Mouse (Mus musculus) forebrain, postnatal 0 days (tissue): ENCODE results near the gene Pik3cd. TPM values are rescaled to one million over a fixed set of nuclear protein-coding genes. Genes with fewer than 3 reads are reported as not detected.

Experiments used
- ATAC-seq: fragments of 200-750 bp; cut with Nextera tagmentation; 2 replicates; pipeline ENCODE4 v1.8.0; 2017; ENCODE audit warnings: mild to moderate bottlenecking, moderate library complexity
- DNase-seq: peaks from one replicate; pipeline ENCODE4 v3.0.0-alpha.2; 2015
- H3K27ac ChIP-seq: fragments of 300-500 bp; sonication (generic); 2 replicates; pipeline ENCODE4 v1.5.1; 2014; ENCODE audit warnings: low read depth, mild to moderate bottlenecking, antibody characterized with exemption, low read length, moderate library complexity, mixed read lengths
- H3K27me3 ChIP-seq: fragments of 300-500 bp; sonication (generic); 2 replicates; pipeline ENCODE4 v1.6.1; 2014; ENCODE audit warnings: mild to moderate bottlenecking, low read length, mixed read lengths; ENCODE audit not compliant: insufficient read depth
- H3K36me3 ChIP-seq: fragments of 300-500 bp; sonication (generic); 2 replicates; pipeline ENCODE4 v1.6.1; 2014; ENCODE audit warnings: mild to moderate bottlenecking, moderate library complexity; ENCODE audit not compliant: insufficient read depth
- H3K4me1 ChIP-seq: fragments of 300-500 bp; sonication (generic); 2 replicates; pipeline ENCODE4 v1.6.1; 2014; ENCODE audit warnings: antibody characterized with exemption; ENCODE audit not compliant: insufficient read depth
- H3K4me2 ChIP-seq: fragments of 300-500 bp; sonication (generic); 2 replicates; pipeline ENCODE4 v1.6.1; 2014; ENCODE audit warnings: low read depth, mild to moderate bottlenecking, moderate library complexity
- H3K4me3 ChIP-seq: fragments of 300-500 bp; sonication (generic); 2 replicates; pipeline ENCODE4 v1.5.1; 2014; ENCODE audit warnings: low read depth, low read length, mixed read lengths
- H3K9ac ChIP-seq: fragments of 300-500 bp; sonication (generic); 2 replicates; pipeline ENCODE4 v1.6.1; 2014; ENCODE audit warnings: mild to moderate bottlenecking
- H3K9me3 ChIP-seq: fragments of 300-500 bp; sonication (generic); 2 replicates; pipeline ENCODE4 v1.6.1; 2016; ENCODE audit warnings: low read length
- CTCF ChIP-seq: sonication (generic); IDR thresholded peaks from 2 replicates; pipeline ENCODE4 v1.5.1; 2016; ENCODE audit warnings: antibody characterized with exemption, control low read depth, low read depth
- WGBS: fragments of 180-500 bp; shearing (Covaris S2); extraction: QIAGEN DNeasy Blood & Tissue Kit; methylation state at CpG from one replicate; pipeline ENCODE4 v1.1.7; 2014; 5-methylcytosine and 5-hydroxymethylcytosine counted together
- microRNA-seq, 2 experiments: library from miRNA; unstranded; fragments of <30 nt; microRNA quantifications; one replicate each; pipeline ENCODE4; 2016
- polyA plus RNA-seq: library from polyadenylated mRNA; unstranded; fragments of >200 nt; fragmentation: Nextera tagmentation; extraction: Ambion mirVana; gene quantifications from 2 replicates; pipeline ENCODE4 v1.2.1, GENCODE M21; 2015
- total RNA-seq: library from RNA; depleted of rRNA; stranded (reverse); fragments of >200 nt; gene quantifications from 2 replicates; pipeline ENCODE4 v1.2.3, GENCODE M21; 2014; rRNA removed

Gene Pik3cd
- total and polyA plus RNA-seq, 2 experiments from 2014 or later: 11.7 to 17.0 TPM

DNA sequence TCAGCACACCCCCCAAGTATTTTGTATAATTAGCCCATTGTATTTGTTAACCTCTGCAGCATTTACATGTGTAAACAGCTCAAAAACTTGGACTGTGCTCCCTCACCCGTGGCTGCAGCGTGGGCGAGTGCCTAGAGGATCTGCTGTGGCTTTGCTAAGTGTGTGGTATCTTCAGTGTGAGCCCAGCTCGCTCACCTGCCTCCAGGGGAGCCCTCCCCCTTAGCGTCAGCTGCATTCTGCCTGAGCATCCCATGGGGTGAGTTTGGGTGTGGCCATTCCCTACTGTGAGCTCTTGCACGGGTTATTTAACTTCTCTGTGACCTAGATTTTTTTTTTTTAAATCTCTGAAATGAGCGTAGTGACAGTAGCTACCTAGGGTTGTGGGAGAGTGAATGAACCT lies 100.1 kb downstream of the Pik3cd start:
- Histone ChIP-seq H3K9me3 (no peaks in the 10 kb centered on the region), H3K4me3 (no peak overlapping the region), H3K27me3 (no peaks in the 10 kb centered on the region), H3K9ac (no peak overlapping the region), H3K4me1 (no peaks in the 10 kb centered on the region), H3K27ac (no peak overlapping the region), H3K4me2 (no peak overlapping the region), H3K36me3 (no peaks in the 10 kb centered on the region)
- no peak for ATAC-seq
- no peak for DNase-seq
- 31% methylated on average over 7 of the region's 7 CpGs for WGBS
- TF ChIP-seq CTCF: no peak

- Histone ChIP-seq H3K4me1 (no peaks in the 10 kb centered on the region), H3K4me3 (no peak overlapping the region), H3K36me3 (no peaks in the 10 kb centered on the region), H3K4me2 (no peak overlapping the region), H3K27ac (no peak overlapping the region), H3K9me3 (no peaks in the 10 kb centered on the region), H3K9ac (no peak overlapping the region), H3K27me3 (no peaks in the 10 kb centered on the region)
- 18% methylated on average over 4 of the region's 4 CpGs for WGBS
- TF ChIP-seq CTCF: no peak
- ATAC-seq: no peak
- DNase-seq: no peak
Observed at GRCm38 (mm10) chr4:149601484-149601883, 100.9 kb downstream of the Pik3cd start.

DNA sequence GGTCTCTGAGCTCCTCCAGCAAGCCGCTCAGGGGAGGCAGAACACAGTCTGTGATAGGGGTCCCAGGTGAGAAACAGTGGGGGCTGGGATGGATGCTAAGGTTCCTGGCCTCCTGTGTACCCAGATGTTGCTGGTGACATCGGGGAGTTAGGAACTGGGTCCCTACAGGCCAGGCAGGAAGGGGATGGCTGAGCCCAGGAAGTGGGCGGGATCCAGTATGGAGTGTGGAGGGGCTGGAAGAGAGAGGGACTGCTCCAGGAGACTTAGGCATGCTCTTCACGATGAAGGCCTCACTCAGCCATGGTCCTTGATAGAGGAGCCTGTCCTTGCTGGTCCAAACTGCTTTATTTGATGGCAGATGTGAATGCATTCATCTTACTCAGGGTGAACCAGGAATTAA lies 102.2 kb downstream of the Pik3cd start:
- Histone ChIP-seq H3K4me1 (no peaks in the 10 kb centered on the region), H3K4me3 (no peak overlapping the region), H3K4me2 (no peak overlapping the region), H3K9me3 (no peaks in the 10 kb centered on the region), H3K36me3 (no peaks in the 10 kb centered on the region), H3K27ac (no peak overlapping the region), H3K9ac (no peak overlapping the region), H3K27me3 (no peaks in the 10 kb centered on the region)
- 93% methylated on average over 4 of the region's 4 CpGs for WGBS
- no peak for TF ChIP-seq CTCF
- ATAC-seq (no peak), DNase-seq (no peak)

DNA sequence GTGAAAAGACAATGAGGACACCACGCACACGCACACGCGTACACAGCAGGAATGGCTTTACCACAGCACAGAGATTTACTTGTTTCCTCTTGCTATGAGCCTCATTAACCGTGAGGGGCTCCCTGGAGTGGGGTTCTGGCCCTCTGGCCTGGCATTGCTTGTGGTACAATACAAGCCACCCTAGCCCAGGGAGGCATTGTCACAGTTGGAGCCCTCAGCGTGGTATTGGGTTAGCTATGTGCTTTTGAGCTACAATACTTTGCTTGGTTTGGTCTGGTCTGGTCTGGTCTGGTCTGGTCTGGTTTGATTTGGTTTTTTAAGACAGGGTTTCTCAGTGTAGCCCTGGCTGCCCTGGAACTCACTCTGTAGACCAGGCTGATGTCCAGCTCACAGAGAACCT lies 102.8 kb downstream of the Pik3cd start:
- DNase-seq (no peak), ATAC-seq (no peak)
- Histone ChIP-seq H3K4me2 (no peak overlapping the region), H3K27ac (no peak overlapping the region), H3K4me1 (no peaks in the 10 kb centered on the region), H3K27me3 (no peaks in the 10 kb centered on the region), H3K9ac (no peak overlapping the region), H3K4me3 (no peak overlapping the region), H3K36me3 (no peaks in the 10 kb centered on the region), H3K9me3 (no peaks in the 10 kb centered on the region)
- TF ChIP-seq CTCF: no peak
- WGBS: 83% methylated on average over 6 of the region's 6 CpGs

Small RNA genes lying within 50 kb of the gene (microRNA-seq; reads per million reads assigned to microRNA genes)
- gene Mir7023: 0.39 to 0.98 reads per million in 2 experiments

Other genes with a start within 250 kb of the Pik3cd start
- gene Rbp7, start 247.6 kb downstream of the Pik3cd start, total RNA-seq: not detected in 2 replicates
- gene Rbp7, start 247.6 kb downstream of the Pik3cd start, polyA plus RNA-seq: 0.30 and 0.49 TPM in 2 replicates
- not detected in 2 replicates for gene Tmem274, start 225.2 kb downstream of the Pik3cd start, total RNA-seq
- not detected in 2 replicates for gene Tmem274, start 225.2 kb downstream of the Pik3cd start, polyA plus RNA-seq
- 3.6 and 6.5 TPM in 2 replicates for gene Nmnat1, start 217.4 kb downstream of the Pik3cd start, total RNA-seq
- gene Nmnat1, start 217.4 kb downstream of the Pik3cd start, polyA plus RNA-seq: 4.8 and 6.4 TPM in 2 replicates
- gene Lzic, start 217.3 kb downstream of the Pik3cd start, total RNA-seq: 44.2 and 62.5 TPM in 2 replicates
- gene Lzic, start 217.3 kb downstream of the Pik3cd start, polyA plus RNA-seq: 38.9 and 46.9 TPM in 2 replicates
- 98.6 and 105 TPM in 2 replicates for gene Ctnnbip1, start 184.3 kb downstream of the Pik3cd start, total RNA-seq
- gene Ctnnbip1, start 184.3 kb downstream of the Pik3cd start, polyA plus RNA-seq: 126 and 134 TPM in 2 replicates
- gene Clstn1, start 116.1 kb downstream of the Pik3cd start, total RNA-seq: 367 and 451 TPM in 2 replicates
- 142 and 179 TPM in 2 replicates for gene Clstn1, start 116.1 kb downstream of the Pik3cd start, polyA plus RNA-seq
- 38.6 and 50.7 TPM in 2 replicates for gene Tmem201, start 35.5 kb upstream of the Pik3cd start, total RNA-seq
- 31.9 and 39.6 TPM in 2 replicates for gene Tmem201, start 35.5 kb upstream of the Pik3cd start, polyA plus RNA-seq
- gene Slc25a33, start 71.7 kb upstream of the Pik3cd start, total RNA-seq: 12.5 and 18.6 TPM in 2 replicates
- 26.5 and 29.7 TPM in 2 replicates for gene Slc25a33, start 71.7 kb upstream of the Pik3cd start, polyA plus RNA-seq